Mouse (Mus musculus): ENCODE data around the gene Mpp2.

The Mpp2 gene

GRCm38 (mm10) chr11:102010140-102010539 is 78.2 kb downstream of the Mpp2 start:
- DNase-seq (ENCODE audit: low read depth, low spot score): no peak

DNA sequence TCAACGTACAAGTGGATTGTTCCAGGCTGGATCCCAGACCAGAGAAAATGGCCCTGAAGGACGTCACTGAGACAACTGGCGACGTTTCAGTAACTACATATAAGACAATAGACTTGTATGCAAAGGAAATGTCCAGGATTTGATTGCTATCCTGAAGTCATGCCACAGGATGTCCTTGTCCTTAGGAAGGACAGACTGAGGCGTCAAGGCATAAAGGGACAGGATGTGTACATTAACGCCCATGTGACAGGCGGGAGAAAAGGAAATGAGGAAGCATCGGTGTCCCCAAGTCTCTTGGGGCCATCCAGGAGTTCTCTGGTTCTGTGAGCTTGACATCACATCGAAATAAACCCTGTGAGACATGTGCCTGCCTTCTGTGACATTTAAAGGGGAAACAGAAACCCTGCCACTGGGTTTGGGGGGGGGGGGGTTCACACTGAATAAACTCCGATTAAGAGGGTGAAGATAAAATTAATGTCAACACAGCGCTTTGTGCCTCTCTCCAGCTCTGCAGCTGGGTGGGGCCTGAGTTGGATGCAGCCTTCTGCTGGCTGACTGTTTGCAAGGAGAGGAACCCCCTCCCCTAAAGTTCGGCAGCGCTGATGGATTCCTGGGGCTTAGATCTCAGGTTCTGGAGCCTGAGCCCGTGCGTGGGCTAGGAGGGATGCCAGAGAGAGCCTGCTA is 79.2 kb downstream of the Mpp2 start:
- no peak for DNase-seq (ENCODE audit: low read depth, low spot score)

- no peak for DNase-seq (ENCODE audit: low read depth, low spot score)
Observed at GRCm38 (mm10) chr11:102008372-102008771, 79.9 kb downstream of the Mpp2 start.
